Mouse (Mus musculus) bone marrow, adult 2 months (tissue): ENCODE data around the gene Zfp821. TPM values are rescaled to one million over a fixed set of nuclear protein-coding genes. Genes with fewer than 3 reads are reported as not detected.
A peak's percentile ranks its signal among the peaks of the same experiment; 100 is the strongest.

Experiments used
- H3K27ac ChIP-seq: fragments of 200-500 bp; 2 replicates; pipeline ENCODE4 v1.5.1; 2012; ENCODE audit warnings: low read depth, mild to moderate bottlenecking, control low read depth, inconsistent platforms, low read length; ENCODE audit not compliant: control insufficient read depth, poor library complexity, insufficient read depth
- H3K4me1 ChIP-seq: fragments of 200-500 bp; 2 replicates; pipeline ENCODE4 v1.6.1; 2011; ENCODE audit warnings: low read length; ENCODE audit not compliant: control insufficient read depth, insufficient read depth
- H3K4me3 ChIP-seq: fragments of 200-500 bp; replicated peaks from 2 replicates; pipeline ENCODE3; 2011; ENCODE audit warnings: mild to moderate bottlenecking, low read depth, low read length, control low read depth; ENCODE audit not compliant: control insufficient read depth
- CTCF ChIP-seq: fragments of 200-500 bp; IDR thresholded peaks from 2 replicates; pipeline ENCODE4 v1.5.1; 2011; ENCODE audit warnings: low read length, control low read depth; ENCODE audit not compliant: control insufficient read depth, insufficient read depth
- POLR2A ChIP-seq: fragments of 200-500 bp; IDR thresholded peaks from 2 replicates; pipeline ENCODE4 v1.6.1; 2011; ENCODE audit warnings: low read depth, mild to moderate bottlenecking, control low read depth, low read length, borderline replicate concordance; ENCODE audit not compliant: control insufficient read depth
- WGBS: fragments of 180-500 bp; shearing (Covaris S2); methylation state at CpG from one replicate; pipeline ENCODE4 v1.1.7; 2018; 5-methylcytosine and 5-hydroxymethylcytosine counted together
- polyA plus RNA-seq: library from polyadenylated mRNA; stranded (reverse); fragments of >200 nt; gene quantifications from 2 replicates; pipeline ENCODE4 v1.2.4, GENCODE M21; 2011; ENCODE audit warnings: low replicate concordance; ENCODE audit not compliant: missing spikeins, insufficient read depth, insufficient read length

The Zfp821 gene
- polyA plus RNA-seq, 1 experiment, result 18.6 TPM

DNA sequence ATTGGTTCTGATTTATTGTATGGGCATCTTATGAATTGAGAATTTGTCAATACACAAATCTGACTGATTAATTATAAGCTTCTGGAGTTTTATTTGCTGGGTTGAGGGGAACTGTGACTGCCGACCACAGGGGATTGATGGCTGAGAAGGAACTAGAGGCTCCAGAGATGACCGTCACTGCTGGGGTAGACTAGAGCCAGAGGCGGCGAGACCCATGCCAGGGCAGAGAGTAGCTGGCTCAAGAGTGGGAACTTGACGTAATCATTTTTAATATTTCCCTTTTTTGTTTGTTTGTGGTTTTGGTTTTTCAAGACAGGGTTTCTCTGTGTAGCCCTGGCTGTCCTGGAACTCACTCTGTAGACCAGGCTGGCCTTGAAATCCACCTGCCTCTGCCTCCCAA is 18.1 kb upstream of the Zfp821 start:
- Histone ChIP-seq H3K4me1 (peaks cover 5% of the 10 kb centered on the region), H3K4me3 (no peak overlapping the region), H3K27ac (no peak overlapping the region)
- 44% methylated on average over 5 of the region's 5 CpGs for whole genome bisulfite sequencing
- no peak for TF ChIP-seq CTCF
- TF ChIP-seq POLR2A, result no peak

DNA sequence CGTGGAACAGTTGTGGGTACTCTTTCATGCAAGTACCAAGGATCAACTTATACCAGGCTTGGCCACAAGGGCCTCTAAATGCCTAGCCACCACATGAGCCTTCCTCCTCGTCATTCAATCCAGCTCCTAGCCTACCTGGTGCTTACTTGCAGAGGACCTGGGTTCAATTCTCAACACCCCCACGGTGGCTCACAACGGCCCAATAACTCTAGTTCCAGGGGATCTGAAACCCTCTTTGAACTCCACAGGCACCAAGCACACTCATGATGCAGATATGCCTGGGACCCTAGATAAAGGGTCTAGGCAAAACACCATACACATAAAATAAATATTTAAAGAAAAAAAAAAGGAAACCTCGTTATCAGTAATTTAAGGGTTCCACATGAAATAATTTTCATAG is 13.6 kb upstream of the Zfp821 start:
- no peak for TF ChIP-seq POLR2A
- TF ChIP-seq CTCF, result peak; percentile 18; the same call in 1 of the 2 replicates
- H3K4me3 ChIP-seq, result peak overlapping the region; percentile 6
- 30% methylated on average over 5 of the region's 5 CpGs for WGBS
- H3K4me1 ChIP-seq, result peaks cover 6% of the 10 kb centered on the region
- no peak overlapping the region for H3K27ac ChIP-seq

GRCm38 (mm10) chr8:109692443-109693145 is 12.8 kb upstream of the Zfp821 start:
- peaks cover 6% of the 10 kb centered on the region for H3K4me1 ChIP-seq
- TF ChIP-seq CTCF (no peak), POLR2A (no peak)
- H3K27ac ChIP-seq, result peak overlapping the region; percentile 66
- H3K4me3 ChIP-seq, result peak overlapping the region; percentile 96
- 1% methylated on average over 38 of the region's 38 CpGs for WGBS

- Histone ChIP-seq H3K4me3 (peak within 1 kb of the TSS; percentile 96), H3K27ac (peak within 1 kb of the TSS; percentile 73), H3K4me1 (peaks cover 6% of the 10 kb centered on the region)
- TF ChIP-seq CTCF, result peak; percentile 24; the same call in 1 of the 2 replicates
- peak; percentile 94 for TF ChIP-seq POLR2A
- WGBS, result under 1% methylated on average over 57 of the region's 57 CpGs
Observed at GRCm38 (mm10) chr8:109693146-109693900, 12.0 kb upstream of the Zfp821 start, which contains the start of gene Ist1. Gene Ist1, minus strand, starts transcription at chr8:109693260.

DNA sequence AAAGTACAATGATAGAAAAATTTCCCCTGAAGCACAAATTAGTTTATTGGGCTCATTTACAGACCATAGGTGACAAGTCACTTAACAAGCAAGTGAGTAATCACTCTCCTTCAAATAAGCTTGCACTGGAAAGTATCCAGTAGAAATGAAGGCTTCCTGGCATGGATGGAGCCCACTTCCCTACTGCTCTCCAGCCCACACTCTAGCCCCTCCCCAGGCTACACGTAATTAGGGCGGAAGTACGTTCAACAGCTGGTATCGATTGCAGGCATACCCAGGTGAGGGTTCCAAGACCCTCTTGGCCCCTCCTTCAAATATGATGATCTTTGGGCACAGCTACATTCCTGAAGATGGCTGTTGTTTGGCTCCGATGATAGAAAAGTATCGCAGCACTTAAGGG is 11.2 kb upstream of the Zfp821 start:
- H3K4me1 ChIP-seq, result peaks cover 6% of the 10 kb centered on the region
- H3K27ac ChIP-seq, result no peak overlapping the region
- no peak for TF ChIP-seq POLR2A
- TF ChIP-seq CTCF, result no peak
- H3K4me3 ChIP-seq, result no peak overlapping the region
- WGBS, result 61% methylated on average over 6 of the region's 6 CpGs

- Histone ChIP-seq H3K4me1 (peaks cover 1% of the 10 kb centered on the region; the same call in 1 of the 2 replicates), H3K27ac (no peak overlapping the region), H3K4me3 (no peak overlapping the region)
- 70% methylated on average over 1 of the region's 1 CpGs for WGBS
- TF ChIP-seq POLR2A (no peak), CTCF (no peak)
Observed at GRCm38 (mm10) chr8:109697754-109698153, 7.6 kb upstream of the Zfp821 start.

DNA sequence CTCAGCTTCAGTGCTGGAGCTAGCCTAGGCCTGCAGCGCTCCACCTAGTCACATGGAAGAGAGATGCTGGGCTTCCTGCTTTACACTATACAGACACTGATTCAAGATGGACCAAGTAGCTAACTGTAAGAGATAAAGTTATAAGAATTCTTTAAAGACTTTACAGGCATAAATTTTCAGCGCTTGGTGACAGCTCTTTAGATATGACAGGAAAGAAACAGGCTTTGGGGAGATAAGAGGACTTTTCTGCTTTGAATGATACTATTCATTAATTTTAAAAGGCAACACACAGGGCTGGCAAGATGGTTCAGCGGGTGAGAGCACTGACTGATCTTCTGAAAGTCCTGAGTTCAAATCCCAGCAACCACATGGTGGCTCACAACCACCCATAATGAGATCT is 6.9 kb upstream of the Zfp821 start:
- 74% methylated on average over 3 of the region's 3 CpGs for WGBS
- no peak for TF ChIP-seq CTCF
- TF ChIP-seq POLR2A, result no peak
- Histone ChIP-seq H3K27ac (no peak overlapping the region), H3K4me3 (no peak overlapping the region), H3K4me1 (peaks cover 1% of the 10 kb centered on the region; the same call in 1 of the 2 replicates)
